Mouse (Mus musculus) MEL (cell line): ENCODE data around the gene Spem1. TPM values are rescaled to one million over a fixed set of nuclear protein-coding genes. Genes with fewer than 3 reads are reported as not detected.

Source experiments
- DNase-seq: peaks from one replicate; pipeline ENCODE4 v3.0.0; 2011; ENCODE audit warnings: low read depth, low spot score
- H3K27ac ChIP-seq: 2 replicates; pipeline ENCODE4 v1.5.1; 2012; ENCODE audit warnings: low read depth, mild to moderate bottlenecking, control low read depth, low read length, moderate library complexity; ENCODE audit not compliant: control insufficient read depth
- H3K27me3 ChIP-seq, 2 experiments: fragments of 150-350 bp in 1 of 2; sonication (generic) in 1 of 2; 2 replicates each; pipeline ENCODE4 v1.6.1; 2012; ENCODE audit warnings: low read length in 2 of 2, mild to moderate bottlenecking in 2 of 2, improper control_type of control experiment in 1 of 2, moderate library complexity in 1 of 2; ENCODE audit not compliant: insufficient read depth in 2 of 2, control insufficient read depth in 1 of 2
- H3K36me3 ChIP-seq, 2 experiments: 2 replicates each; pipeline ENCODE4 v1.6.1; 2012 to 2014; ENCODE audit warnings: low read length in 2 of 2, improper control_type of control experiment in 1 of 2, inconsistent platforms in 1 of 2, mild to moderate bottlenecking in 1 of 2; ENCODE audit not compliant: insufficient read depth in 2 of 2, control insufficient read depth in 1 of 2
- H3K4me1 ChIP-seq, 2 experiments: fragments of 150-350 bp in 1 of 2; sonication (generic) in 1 of 2; 2 replicates each; pipeline ENCODE4 v1.6.1; 2012; ENCODE audit warnings: low read length in 2 of 2, improper control_type of control experiment in 1 of 2, mild to moderate bottlenecking in 1 of 2; ENCODE audit not compliant: insufficient read depth in 2 of 2, control insufficient read depth in 1 of 2
- H3K4me3 ChIP-seq, 2 experiments: fragments of 150-350 bp in 1 of 2; sonication (generic) in 1 of 2; 2 replicates each; pipeline ENCODE4 v1.5.1; 2012; ENCODE audit warnings: low read depth in 2 of 2, low read length in 2 of 2, mild to moderate bottlenecking in 2 of 2, moderate library complexity in 2 of 2, control low read depth in 1 of 2, improper control_type of control experiment in 1 of 2; ENCODE audit not compliant: control insufficient read depth in 1 of 2, insufficient read depth in 1 of 2
- H3K79me2 ChIP-seq: 2 replicates; pipeline ENCODE4 v1.6.1; 2012; ENCODE audit warnings: mild to moderate bottlenecking, low read length, moderate library complexity; ENCODE audit not compliant: control insufficient read depth, poor library complexity, insufficient read depth
- H3K9ac ChIP-seq: 2 replicates; pipeline ENCODE4 v1.6.1; 2012; ENCODE audit warnings: low read depth, mild to moderate bottlenecking, control low read depth, low read length, moderate library complexity; ENCODE audit not compliant: control insufficient read depth, poor library complexity, severe bottlenecking
- H3K9me3 ChIP-seq: fragments of 150-350 bp; sonication (generic); replicated peaks from 2 replicates; pipeline ENCODE4 v1.6.1; 2012; ENCODE audit warnings: mild to moderate bottlenecking, low read length, improper control_type of control experiment, moderate library complexity; ENCODE audit not compliant: insufficient read depth
- BHLHE40 ChIP-seq: IDR thresholded peaks from 2 replicates; pipeline ENCODE4 v1.6.1; 2012; ENCODE audit warnings: low read depth, mild to moderate bottlenecking, inconsistent platforms, low read length, improper control_type of control experiment, borderline replicate concordance
- CHD1 ChIP-seq: IDR thresholded peaks from 2 replicates; pipeline ENCODE4 v1.6.1; 2012; ENCODE audit warnings: low read depth, mild to moderate bottlenecking, inconsistent platforms, low read length, improper control_type of control experiment
- CHD2 ChIP-seq: IDR thresholded peaks from 2 replicates; pipeline ENCODE4 v1.6.1; 2011; ENCODE audit warnings: low read length, improper control_type of control experiment
- E2F4 ChIP-seq: IDR thresholded peaks from 2 replicates; pipeline ENCODE4 v1.6.1; 2011; ENCODE audit warnings: low read depth, low read length, improper control_type of control experiment, borderline replicate concordance
- ELF1 ChIP-seq: IDR thresholded peaks from 2 replicates; pipeline ENCODE4 v1.6.1; 2014; ENCODE audit warnings: low read depth, mild to moderate bottlenecking, inconsistent platforms, low read length, improper control_type of control experiment, moderate library complexity
- EP300 ChIP-seq, 2 experiments: IDR thresholded peaks; 2 replicates each; pipeline ENCODE4 v1.6.1; 2011; ENCODE audit warnings: improper control_type of control experiment in 2 of 2, low read length in 2 of 2, low read depth in 1 of 2, mild to moderate bottlenecking in 1 of 2
- GATA1 ChIP-seq: IDR thresholded peaks from 2 replicates; pipeline ENCODE4 v1.6.1; 2011; ENCODE audit warnings: low read depth, low read length, improper control_type of control experiment
- JUND ChIP-seq: IDR thresholded peaks from 2 replicates; pipeline ENCODE4 v1.6.1; 2011; ENCODE audit warnings: low read depth, mild to moderate bottlenecking, improper control_type of control experiment, low read length
- KAT2A ChIP-seq: conservative IDR thresholded peaks from 2 replicates; pipeline ENCODE4 v1.6.1; 2012; ENCODE audit warnings: low read depth, low read length, improper control_type of control experiment, inconsistent platforms
- MAZ ChIP-seq: IDR thresholded peaks from 2 replicates; pipeline ENCODE4 v1.6.1; 2012; ENCODE audit warnings: low read depth, mild to moderate bottlenecking, inconsistent platforms, low read length, improper control_type of control experiment
- MXI1 ChIP-seq: IDR thresholded peaks from 2 replicates; pipeline ENCODE4 v1.6.1; 2011; ENCODE audit warnings: mild to moderate bottlenecking, low read depth, low read length, improper control_type of control experiment
- MYB ChIP-seq: IDR thresholded peaks from 2 replicates; pipeline ENCODE4 v1.6.1; 2011; ENCODE audit warnings: mild to moderate bottlenecking, low read depth, low read length, improper control_type of control experiment
- MYC ChIP-seq: IDR thresholded peaks from 2 replicates; pipeline ENCODE4 v1.6.1; 2011; ENCODE audit warnings: low read depth, mild to moderate bottlenecking, low read length, improper control_type of control experiment, moderate library complexity
- NELFE ChIP-seq: IDR thresholded peaks from 2 replicates; pipeline ENCODE4 v1.6.1; 2011; ENCODE audit warnings: low read depth, low read length, improper control_type of control experiment
- POLR2A ChIP-seq, 2 experiments: IDR thresholded peaks; 2 replicates each; pipeline ENCODE4 v1.6.1; 2011 to 2012; ENCODE audit warnings: low read length in 2 of 2, mild to moderate bottlenecking in 2 of 2, control low read depth in 1 of 2, improper control_type of control experiment in 1 of 2, low read depth in 1 of 2, moderate library complexity in 1 of 2; ENCODE audit not compliant: control insufficient read depth in 1 of 2, insufficient read depth in 1 of 2, poor library complexity in 1 of 2
- POLR2AphosphoS5 ChIP-seq: IDR thresholded peaks from 2 replicates; pipeline ENCODE4 v1.6.1; 2012; ENCODE audit warnings: low read depth, borderline replicate concordance, mild to moderate bottlenecking, inconsistent platforms, low read length, moderate library complexity, mixed read lengths
- RAD21 ChIP-seq: IDR thresholded peaks from 2 replicates; pipeline ENCODE4 v1.6.1; 2011; ENCODE audit warnings: mild to moderate bottlenecking, low read depth, low read length, improper control_type of control experiment
- RCOR1 ChIP-seq: IDR thresholded peaks from 2 replicates; pipeline ENCODE4 v1.6.1; 2012; ENCODE audit warnings: low read depth, mild to moderate bottlenecking, inconsistent platforms, low read length, improper control_type of control experiment
- SIN3A ChIP-seq: IDR thresholded peaks from 2 replicates; pipeline ENCODE4 v1.6.1; 2012; ENCODE audit warnings: low read length, improper control_type of control experiment, inconsistent platforms
- SMC3 ChIP-seq: IDR thresholded peaks from 2 replicates; pipeline ENCODE4 v1.6.1; 2011; ENCODE audit warnings: low read depth, low read length, improper control_type of control experiment
- TBP ChIP-seq: IDR thresholded peaks from 2 replicates; pipeline ENCODE4 v1.8.0; 2011; ENCODE audit warnings: low read depth, low read length, improper control_type of control experiment
- TCF12 ChIP-seq: IDR thresholded peaks from 2 replicates; pipeline ENCODE4 v1.6.1; 2014; ENCODE audit warnings: low read depth, mild to moderate bottlenecking, inconsistent platforms, low read length, improper control_type of control experiment, moderate library complexity
- UBTF ChIP-seq: IDR thresholded peaks from 2 replicates; pipeline ENCODE4 v1.6.1; 2012; ENCODE audit warnings: low read depth, mild to moderate bottlenecking, inconsistent platforms, low read length, improper control_type of control experiment, moderate library complexity, borderline replicate concordance; ENCODE audit not compliant: insufficient read depth
- USF1 ChIP-seq: IDR thresholded peaks from 2 replicates; pipeline ENCODE4 v1.6.1; 2014; ENCODE audit warnings: low read depth, mild to moderate bottlenecking, inconsistent platforms, low read length, improper control_type of control experiment, moderate library complexity
- USF2 ChIP-seq, 2 experiments: IDR thresholded peaks; 2 replicates each; pipeline ENCODE4 v1.6.1; 2011 to 2012; ENCODE audit warnings: improper control_type of control experiment in 2 of 2, low read length in 2 of 2, borderline replicate concordance in 1 of 2, inconsistent platforms in 1 of 2, low read depth in 1 of 2, mild to moderate bottlenecking in 1 of 2; ENCODE audit not compliant: insufficient read depth in 1 of 2
- ZC3H11A ChIP-seq: IDR thresholded peaks from 2 replicates; pipeline ENCODE4 v1.6.1; 2012; ENCODE audit warnings: low read depth, mild to moderate bottlenecking, inconsistent platforms, low read length, improper control_type of control experiment
- ZKSCAN1 ChIP-seq: IDR thresholded peaks from 2 replicates; pipeline ENCODE4 v1.6.1; 2012; ENCODE audit warnings: low read depth, mild to moderate bottlenecking, inconsistent platforms, low read length, improper control_type of control experiment, moderate library complexity
- ZMIZ1 ChIP-seq: IDR thresholded peaks from 2 replicates; pipeline ENCODE4 v1.6.1; 2012; ENCODE audit warnings: low read depth, mild to moderate bottlenecking, inconsistent platforms, low read length, improper control_type of control experiment, moderate library complexity
- ZNF384 ChIP-seq: IDR thresholded peaks from 2 replicates; pipeline ENCODE4 v1.6.1; 2012; ENCODE audit warnings: low read depth, mild to moderate bottlenecking, inconsistent platforms, low read length, improper control_type of control experiment
- polyA plus RNA-seq, 2 experiments: library from polyadenylated mRNA; stranded (reverse) in 1 of 2; unstranded in 1 of 2; fragments of >175 nt in 1 of 2; fragments of >200 nt in 1 of 2; gene quantifications; 2 replicates each; pipeline versions ENCODE4 v1.2.1 to v1.2.4; 2012; ENCODE audit warnings: low replicate concordance in 2 of 2, low read depth in 1 of 2; ENCODE audit not compliant: insufficient read length in 2 of 2, insufficient read depth in 1 of 2, missing spikeins in 1 of 2
- total RNA-seq: library from RNA; depleted of rRNA; stranded (reverse); fragments of 300-350 nt; gene quantifications from 2 replicates; pipeline ENCODE4 v1.2.3, GENCODE M21; 2012

The Spem1 gene
- total and polyA plus RNA-seq, 3 experiments: 0.15 to 0.19 TPM; not detected in 1

DNA sequence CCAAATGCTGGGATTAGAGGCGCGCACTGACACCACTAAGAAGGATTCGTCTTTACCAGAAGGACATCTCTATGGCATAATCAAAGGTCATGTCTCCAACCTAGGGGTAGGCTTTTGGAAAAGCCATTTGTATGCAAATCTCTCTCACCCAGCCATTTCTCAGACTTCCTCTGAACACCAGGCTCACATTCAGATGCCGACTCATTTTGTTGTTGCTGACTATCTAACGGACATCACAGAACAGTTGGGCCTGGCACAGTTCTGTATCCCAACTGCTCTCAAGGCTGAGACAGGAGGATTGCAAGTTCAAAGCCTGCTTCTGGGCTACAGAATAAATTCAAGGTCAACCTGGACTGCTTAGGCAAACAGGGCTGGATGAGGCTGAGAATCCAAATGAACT lies 34.7 kb downstream of the Spem1 start:
- Histone ChIP-seq H3K36me3 (peaks cover 0 to 5% of the 10 kb centered on the region in 2 experiments; a peak in 2 of 4 replicates), H3K79me2 (peaks cover 3% of the 10 kb centered on the region; the same call in 1 of the 2 replicates)
- TF ChIP-seq RAD21 (no peak), USF2 (IDR thresholded peaks at IDR 0.05; ENCODE audit: borderline replicate concordance in 1 of 2, insufficient read depth in 1 of 2, low read depth in 1 of 2, low read length in 2 of 2) (no peak), ZNF384 (no peak), EP300 (IDR thresholded peaks at IDR 0.05; ENCODE audit: low read depth in 1 of 2, low read length in 2 of 2) (peak in 1 of 2 experiments; percentile 56; a peak in 2 of 4 replicates), USF1 (no peak), MYC (no peak), MXI1 (no peak), CHD2 (no peak), GATA1 (no peak), MYB (peak; percentile 48; the same call in 1 of the 2 replicates), E2F4 (no peak)
- TF ChIP-seq, all 39 proteins: peak for 2
- Histone ChIP-seq H3K27ac (no peak overlapping the region), H3K4me3 (no peak overlapping the region), H3K9me3 (no peaks in the 10 kb centered on the region), H3K9ac (no peak overlapping the region), H3K27me3 (no peaks in the 10 kb centered on the region), H3K4me1 (peaks cover 2 to 13% of the 10 kb centered on the region in 2 experiments; a peak in 3 of 4 replicates)
- DNase-seq: peak; percentile 33

DNA sequence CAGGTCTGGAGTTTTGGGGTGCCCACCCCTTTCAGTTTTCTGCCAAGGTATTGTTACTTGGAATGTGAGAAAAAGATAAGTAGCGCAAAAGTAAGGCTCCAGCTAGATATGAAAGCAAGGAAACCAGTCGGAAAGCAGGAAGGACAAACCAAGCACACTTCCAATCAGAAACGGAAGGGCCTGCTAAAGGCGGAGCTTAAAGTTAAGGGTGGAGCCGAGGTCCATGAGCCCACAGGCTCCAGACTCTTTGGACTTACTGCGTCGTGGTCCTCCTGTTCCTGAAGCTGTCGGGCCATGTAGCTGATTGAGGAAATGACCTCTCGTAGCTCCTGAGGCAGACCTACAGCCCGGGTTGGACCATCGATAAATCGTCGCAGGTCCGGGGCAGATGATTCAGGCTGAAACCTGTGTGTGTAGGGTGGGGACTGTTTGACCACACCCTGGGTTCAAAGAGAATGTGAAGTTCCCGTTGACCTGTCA lies 37.1 kb downstream of the Spem1 start:
- Histone ChIP-seq H3K4me1 (peaks cover 2 to 13% of the 10 kb centered on the region in 2 experiments; a peak in 3 of 4 replicates), H3K36me3 (peaks cover 0 to 5% of the 10 kb centered on the region in 2 experiments; a peak in 2 of 4 replicates), H3K27ac (peak overlapping the region; percentile 65), H3K9me3 (no peaks in the 10 kb centered on the region), H3K27me3 (no peaks in the 10 kb centered on the region), H3K4me3 (peak overlapping the region; percentile 58 to 82), H3K9ac (peak overlapping the region; percentile 82), H3K79me2 (peaks cover 3% of the 10 kb centered on the region; the same call in 1 of the 2 replicates)
- DNase-seq: peak; percentile 93
- no peak for TF ChIP-seq KAT2A
- TF ChIP-seq ZKSCAN1: no peak
- peak; percentile 66 for TF ChIP-seq MXI1
- peak; percentile 65 to 73; a peak in 3 of 4 replicates for TF ChIP-seq EP300 (IDR thresholded peaks at IDR 0.05; ENCODE audit: low read depth in 1 of 2, low read length in 2 of 2)
- TF ChIP-seq ZMIZ1: peak; percentile 71; the same call in 1 of the 2 replicates
- no peak for TF ChIP-seq JUND
- TF ChIP-seq SMC3: no peak
- TF ChIP-seq TBP: peak; percentile 76
- no peak for TF ChIP-seq E2F4
- TF ChIP-seq MYB: no peak
- peak; percentile 52; the same call in 1 of the 2 replicates for TF ChIP-seq MAZ
- no peak for TF ChIP-seq USF1
- TF ChIP-seq POLR2A (IDR thresholded peaks at IDR 0.05; ENCODE audit: control insufficient read depth in 1 of 2, insufficient read depth in 1 of 2, low read depth in 1 of 2, low read length in 2 of 2, poor library complexity in 1 of 2): peak; percentile 59 to 94; a peak in 3 of 4 replicates
- TF ChIP-seq RCOR1: peak; percentile 48; the same call in 1 of the 2 replicates
- TF ChIP-seq UBTF: no peak
- 0 out of 2 replicates have a peak, but pooled peaks have one; percentile 27 for TF ChIP-seq BHLHE40
- TF ChIP-seq NELFE: peak; percentile 83
- TF ChIP-seq ELF1: peak; percentile 84
- peak; percentile 84 for TF ChIP-seq SIN3A
- TF ChIP-seq CHD1: no peak
- peak; percentile 81 for TF ChIP-seq TCF12
- TF ChIP-seq ZNF384: no peak
- TF ChIP-seq POLR2AphosphoS5: no peak
- peak; percentile 69 for TF ChIP-seq MYC
- 0 out of 2 replicates have a peak, but pooled peaks have one; percentile 5 for TF ChIP-seq ZC3H11A
- no peak for TF ChIP-seq RAD21
- TF ChIP-seq CHD2: no peak
